Mouse (Mus musculus) ovary, postnatal 36 days (tissue): ENCODE data around the gene Usp24.
A peak's percentile ranks its signal among the peaks of the same experiment; 100 is the strongest.

Source experiments
- DNase-seq: peaks from one replicate; pipeline ENCODE4 v3.0.0; 2022; ENCODE audit warnings: low spot score, mixed read lengths

Usp24 gene

DNA sequence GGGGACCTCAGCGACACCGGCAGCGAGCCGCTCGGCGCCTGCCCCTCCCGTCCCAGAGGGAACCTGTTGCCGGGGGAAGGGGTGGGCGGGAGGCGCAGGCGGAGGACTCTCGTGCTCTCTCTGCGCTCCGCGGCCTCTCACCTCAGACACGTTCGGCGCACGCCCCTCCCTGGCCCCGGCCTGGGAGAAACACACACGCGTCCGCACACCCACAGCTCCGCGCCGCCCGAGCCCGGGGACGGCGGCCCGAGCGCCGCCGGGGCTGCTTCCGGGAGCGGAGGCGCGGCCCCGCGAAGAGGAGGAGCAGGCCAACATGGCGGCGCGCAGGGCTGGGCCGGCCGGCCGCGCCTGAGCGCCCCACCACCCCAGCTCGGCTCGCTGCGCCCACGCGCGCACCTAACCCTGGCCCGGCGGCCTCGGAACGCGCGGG, at the start of gene Usp24:
Gene Usp24, plus strand, starts transcription at position 293 of the 430 bp plus-strand sequence.
- DNase-seq = peak; percentile 80

DNA sequence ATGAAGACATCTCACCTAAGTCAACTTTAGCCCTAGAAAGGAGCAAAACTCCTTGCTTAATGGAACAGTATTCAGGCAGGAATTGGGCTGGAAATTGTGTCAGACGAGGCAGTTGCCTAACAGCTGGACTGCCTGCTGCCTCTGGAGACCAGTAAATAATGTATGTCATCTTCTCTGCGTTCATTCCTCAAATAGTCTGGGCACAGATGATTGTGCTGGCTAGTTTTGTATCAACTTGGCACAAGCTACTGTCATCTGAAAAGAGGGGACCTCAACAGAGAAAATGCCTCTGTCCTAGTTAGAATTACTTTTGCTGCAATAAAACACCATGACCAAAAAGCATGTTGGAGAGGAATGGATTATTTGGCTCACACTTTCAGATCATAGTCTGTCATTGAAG, 39.1 kb upstream of the Usp24 start:
- no peak for DNase-seq

DNA sequence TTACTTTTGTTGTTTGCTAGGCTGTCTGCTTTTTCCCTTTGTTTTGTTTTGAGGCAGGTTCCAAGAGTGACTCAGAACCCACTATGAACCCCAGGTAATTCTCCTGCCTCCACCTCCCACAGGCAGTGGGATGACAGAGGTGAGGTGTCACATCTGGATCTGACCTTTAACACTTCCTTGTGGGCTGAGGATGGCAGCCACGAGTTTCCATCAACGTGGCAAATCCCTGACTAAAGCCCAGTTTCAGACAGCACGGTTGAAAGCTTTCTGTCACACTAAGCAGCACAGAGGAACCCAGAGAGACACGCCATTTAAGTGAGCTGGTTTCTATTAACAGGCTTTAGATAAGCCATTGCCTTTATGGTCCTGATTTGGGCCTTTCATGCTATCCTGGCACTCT, 36.8 kb upstream of the Usp24 start:
- DNase-seq = no peak

DNA sequence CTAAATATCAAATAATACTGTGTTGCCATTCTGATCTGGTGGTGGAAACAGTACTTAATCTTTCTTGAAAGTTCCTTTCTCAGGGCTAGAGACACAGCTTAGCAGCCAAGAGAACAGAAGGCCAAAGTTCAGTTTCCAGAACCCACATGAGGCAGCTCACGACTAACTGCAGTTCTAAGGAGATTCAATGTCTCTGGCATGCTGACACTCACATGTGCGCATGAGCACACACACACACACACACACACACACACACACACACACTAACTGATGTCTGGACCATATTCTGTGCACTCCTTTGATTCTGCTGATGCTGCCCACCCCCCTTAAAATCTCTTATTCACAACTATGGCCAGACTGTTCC, 34.9 kb upstream of the Usp24 start:
- DNase-seq = no peak

DNA sequence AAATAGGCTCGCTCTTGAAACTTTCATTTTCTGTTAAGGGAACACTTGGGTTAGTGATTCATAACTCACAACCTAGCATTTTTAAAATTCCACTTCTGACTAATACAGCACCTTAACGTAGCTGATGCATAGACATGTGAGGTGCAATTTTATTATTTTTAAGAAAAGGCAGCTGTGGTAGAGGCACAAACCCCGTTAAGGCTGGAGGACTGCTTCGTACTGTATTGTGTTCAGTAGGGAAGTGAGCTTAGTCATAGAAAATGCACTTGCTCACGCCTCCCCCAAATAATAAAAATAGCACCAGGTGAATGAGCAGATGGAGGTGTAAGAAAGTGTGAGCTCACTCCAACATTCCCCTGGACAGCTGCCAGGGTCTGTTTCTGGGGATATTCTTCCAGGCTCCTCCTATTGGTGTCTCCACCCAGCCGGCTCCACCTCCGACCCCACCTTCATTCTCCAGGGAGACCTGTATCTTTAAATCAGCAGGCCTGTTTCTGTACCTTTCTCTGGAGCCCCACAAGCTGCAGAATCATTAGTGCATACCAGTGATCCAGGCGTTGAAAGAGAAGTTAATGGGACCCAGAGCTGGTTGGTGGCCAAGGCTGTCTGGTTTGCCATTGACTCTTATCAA, 34.4 kb upstream of the Usp24 start:
- peak; percentile 15 for DNase-seq

DNA sequence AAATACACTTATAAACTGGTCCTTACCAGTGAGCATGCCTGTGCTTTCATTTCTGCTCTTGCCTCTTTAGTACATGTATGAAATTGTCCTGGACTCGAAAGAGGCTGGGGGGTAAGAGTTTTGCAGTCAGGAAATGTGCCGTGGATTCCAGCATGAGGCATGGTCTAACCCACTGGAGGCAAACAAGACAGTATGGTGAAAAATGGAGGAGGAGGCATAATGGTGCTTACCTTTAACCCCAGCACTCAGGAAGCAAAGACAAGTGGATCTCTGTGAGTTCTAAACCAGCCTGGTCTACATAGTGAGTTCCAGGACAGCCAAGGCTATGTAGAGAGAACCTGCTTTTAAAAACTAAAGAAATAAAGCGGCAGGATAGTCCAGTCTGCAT, 33.9 kb upstream of the Usp24 start:
- DNase-seq = no peak

DNA sequence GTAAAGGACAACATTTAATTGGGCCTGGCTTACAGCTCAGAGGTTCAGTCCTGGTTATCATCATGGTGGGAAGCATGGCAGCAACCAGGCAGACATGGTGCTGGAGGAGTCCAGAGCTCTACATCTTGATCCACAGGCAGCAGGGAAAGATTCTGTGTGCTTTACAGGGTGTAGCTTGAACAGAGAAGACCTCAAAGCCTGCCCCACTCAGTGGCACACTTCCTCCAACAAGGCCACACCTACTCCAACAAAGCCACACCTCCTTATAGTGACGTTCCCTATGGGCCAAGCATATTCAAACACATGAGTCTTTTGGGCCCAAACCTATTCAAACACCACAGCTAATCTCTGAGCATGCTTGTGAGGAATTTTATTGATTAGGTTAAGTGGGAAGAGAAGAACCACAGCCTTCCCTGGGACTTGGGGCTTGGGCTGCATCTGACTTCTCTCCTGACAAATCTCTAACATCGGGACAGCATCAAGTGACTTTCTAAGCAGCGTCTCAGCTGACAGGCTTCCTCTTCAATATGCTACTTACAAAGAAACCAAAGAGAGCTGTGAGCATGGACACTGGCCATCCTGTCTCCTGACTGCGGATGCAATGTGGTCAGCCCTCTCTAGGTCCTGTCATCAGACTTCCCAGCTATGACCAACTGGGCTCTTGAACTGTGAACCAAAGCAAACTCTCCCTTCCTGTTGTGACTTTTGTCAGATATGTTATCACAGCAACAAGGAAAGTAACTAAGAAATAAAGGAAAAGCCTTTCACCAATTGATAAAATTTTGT, 28.9 kb upstream of the Usp24 start:
- no peak for DNase-seq

DNA sequence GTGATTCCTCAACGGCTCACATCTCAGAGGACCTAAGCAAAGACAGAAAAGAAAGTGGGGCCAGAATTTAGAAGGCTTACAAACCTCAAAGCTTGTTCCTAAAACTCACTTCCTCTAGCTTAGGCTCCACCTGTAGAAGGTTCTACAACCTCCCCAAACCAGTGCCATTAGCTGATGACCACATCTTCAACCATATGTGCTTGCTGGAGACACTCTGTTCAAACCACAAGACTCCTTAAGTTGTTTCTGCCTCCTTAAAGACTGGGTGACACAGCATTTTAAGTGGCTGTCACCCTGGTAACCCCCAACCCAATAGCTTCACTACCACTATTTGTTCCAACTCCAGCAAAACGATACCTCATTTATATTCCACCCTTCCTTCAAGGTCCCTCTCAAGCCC, 25.8 kb upstream of the Usp24 start:
- no peak for DNase-seq

DNA sequence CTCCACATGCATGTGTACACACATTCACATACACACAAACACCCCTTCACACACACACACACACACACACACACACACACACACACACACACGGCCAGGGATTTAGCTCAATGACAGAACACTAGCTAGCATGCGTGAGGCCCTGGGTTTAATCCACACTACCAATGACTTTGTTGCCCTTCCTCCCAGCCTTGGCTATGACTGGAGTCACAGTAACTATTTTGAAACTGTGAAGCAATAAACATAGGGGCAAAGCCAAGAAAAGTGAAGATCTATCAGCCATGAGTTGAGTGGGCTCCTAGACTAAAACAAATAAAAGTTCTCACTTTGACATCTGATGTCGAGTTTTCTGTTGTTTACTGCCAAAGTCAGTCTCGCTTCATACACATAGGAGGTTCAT, 23.2 kb upstream of the Usp24 start:
- DNase-seq = no peak

DNA sequence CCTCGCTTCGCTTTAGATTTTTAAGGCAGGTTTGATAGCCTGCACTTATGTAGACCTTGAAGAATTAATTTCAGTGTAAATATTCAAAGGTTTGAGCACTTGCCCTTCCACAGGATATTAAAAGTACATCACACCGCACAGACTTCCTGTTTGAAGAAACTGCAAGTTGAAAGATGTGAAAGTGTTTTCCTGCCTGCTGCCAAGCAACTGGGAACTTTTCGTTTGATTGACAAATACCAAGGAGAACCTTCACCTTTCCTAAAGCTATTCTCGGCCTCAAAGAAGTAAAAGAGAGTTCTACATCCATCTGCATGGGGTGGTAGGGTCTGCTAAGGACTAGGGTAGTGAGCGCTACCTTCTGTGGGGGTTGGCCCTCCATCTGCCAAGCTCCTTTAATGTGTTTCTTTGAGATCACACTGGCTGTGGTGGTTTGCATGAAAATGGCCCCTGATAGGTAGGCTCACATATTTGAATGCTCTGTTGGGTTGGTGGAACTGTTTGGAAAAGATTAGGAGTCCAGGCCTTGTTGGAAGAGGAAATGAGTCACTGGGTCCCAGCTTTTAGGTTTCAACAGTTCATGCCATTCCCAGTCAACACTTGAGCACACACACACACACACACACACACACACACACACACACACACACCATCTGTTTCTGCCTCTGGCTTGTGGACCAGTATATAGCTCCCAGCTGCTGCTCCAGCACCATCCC, 22.5 kb upstream of the Usp24 start:
- no peak for DNase-seq

DNA sequence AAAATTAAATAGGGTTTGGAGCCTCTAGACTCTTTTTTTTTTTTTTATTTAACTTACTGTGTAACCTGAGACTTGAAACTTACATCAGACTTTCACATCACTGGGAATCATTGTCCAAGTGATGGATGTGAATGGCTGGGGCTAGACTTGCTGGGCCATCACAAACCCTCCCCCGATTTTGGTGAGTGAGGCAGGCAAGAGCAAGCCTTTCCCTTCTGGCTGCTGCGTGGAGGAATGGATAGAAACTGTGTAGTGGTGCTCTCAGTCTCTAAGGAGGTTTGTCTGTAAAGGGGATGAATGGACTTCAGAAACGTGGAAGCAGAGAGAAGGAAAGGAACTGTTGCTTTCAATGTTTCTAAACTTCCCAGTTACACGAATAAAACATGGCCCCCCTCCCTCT, 20.3 kb upstream of the Usp24 start:
- no peak for DNase-seq

DNA sequence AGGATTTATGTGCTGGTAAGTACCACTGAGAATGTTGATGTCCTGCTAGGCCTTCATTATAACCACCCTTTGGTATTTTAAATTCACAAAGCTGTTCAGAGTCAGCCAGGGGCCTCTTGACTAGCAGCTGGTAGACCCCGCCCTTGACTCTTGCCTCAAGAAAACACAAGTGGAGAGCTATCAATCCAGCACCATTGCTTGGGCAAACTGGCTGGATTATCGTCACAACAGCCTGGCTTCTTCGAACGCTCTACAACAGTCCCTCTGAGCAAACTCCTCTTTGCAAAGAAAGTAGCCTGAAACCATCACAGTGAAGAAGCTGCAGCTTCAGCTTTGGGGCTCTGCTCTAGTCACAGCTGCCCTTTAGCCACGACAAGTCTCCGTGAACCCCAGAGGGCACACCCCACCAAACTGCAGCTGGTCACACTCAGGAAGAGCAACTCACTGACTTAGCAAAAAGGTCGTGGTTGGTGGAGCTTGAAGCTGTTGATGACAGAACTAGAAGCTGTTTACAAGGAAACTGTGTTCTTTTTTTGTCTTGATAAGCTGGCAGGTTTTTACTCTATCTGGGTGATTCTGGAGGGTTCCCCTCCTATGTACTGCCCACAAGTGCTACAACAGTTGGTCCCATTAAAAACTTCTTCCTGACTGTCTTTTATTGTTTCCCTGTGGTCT, 19.5 kb upstream of the Usp24 start:
- no peak for DNase-seq

DNA sequence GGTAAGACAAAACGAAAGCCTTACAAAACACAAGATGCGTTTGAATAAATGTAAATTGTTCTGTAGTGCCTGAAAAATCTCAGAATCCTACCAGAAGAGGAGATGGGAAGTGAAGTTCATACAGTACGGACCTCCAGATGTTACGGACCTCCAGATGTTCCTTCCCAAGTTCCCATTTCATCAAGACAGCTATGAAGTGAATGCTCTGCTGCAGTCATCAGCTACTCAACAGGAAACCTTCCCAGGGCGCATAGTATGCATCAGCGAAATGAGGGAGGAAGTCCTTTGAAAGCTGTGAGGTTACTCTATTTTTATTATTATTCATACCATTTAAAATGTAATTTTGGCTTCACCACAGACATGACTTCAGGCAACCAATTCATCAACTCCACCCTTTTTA, 14.7 kb upstream of the Usp24 start:
- no peak for DNase-seq

DNA sequence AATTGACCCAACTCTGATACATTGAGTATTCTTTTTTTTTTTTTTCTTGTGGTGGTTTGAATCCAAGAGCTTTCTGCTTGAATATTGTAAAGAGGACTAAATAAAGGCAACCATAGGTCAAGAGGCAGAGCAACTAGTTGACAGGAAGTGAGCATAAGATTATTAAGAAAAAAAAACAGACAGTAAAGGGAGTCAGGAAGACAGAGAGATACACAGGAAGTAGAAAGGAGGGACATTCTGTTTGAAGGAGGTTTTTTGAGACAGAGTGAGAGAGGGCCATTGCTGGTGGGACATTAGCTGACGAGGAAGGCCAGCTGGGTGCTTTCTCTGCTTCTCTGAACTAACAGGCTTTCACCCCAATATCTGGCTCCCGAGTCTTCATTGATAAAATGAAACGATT, 7.9 kb upstream of the Usp24 start:
- DNase-seq = no peak

DNA sequence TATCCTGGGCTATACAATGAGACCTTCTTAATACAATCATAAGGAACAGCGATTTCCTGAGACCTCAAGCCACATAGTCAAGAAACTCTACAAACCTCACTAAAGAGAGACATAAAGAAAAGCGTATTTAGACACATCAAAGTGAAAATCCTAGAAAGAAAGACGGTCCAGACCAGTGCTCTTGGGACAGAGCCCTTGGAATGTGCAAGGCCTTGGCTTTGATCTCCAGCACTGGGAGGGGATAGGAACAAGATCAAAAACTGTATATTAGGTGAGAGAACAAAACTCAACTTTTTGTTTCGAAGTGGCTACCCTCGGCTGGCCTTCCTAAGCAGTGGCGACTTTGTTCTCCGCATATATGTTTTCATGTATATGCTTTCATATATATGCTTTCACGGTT, 3.4 kb upstream of the Usp24 start:
- DNase-seq = no peak

DNA sequence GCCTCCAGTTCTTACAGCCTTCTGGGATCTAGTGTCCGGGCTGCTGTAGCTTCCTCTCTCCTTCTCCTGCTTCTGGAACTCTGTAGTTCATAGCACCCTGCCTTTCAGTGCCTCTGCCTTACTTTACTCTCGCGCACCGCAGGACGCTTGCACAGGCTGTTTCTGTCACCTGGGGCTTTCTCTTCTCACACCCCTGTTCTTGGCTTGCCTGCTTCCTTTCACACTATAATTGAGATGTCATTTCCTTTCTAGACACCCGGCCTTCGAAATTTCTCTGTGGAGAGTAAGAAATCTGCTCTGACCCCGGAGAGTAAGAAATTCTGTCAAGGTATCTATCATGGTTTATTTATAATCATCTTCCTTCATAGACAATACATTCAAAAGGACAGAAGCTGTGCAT, 2.9 kb upstream of the Usp24 start:
- DNase-seq = no peak

DNA sequence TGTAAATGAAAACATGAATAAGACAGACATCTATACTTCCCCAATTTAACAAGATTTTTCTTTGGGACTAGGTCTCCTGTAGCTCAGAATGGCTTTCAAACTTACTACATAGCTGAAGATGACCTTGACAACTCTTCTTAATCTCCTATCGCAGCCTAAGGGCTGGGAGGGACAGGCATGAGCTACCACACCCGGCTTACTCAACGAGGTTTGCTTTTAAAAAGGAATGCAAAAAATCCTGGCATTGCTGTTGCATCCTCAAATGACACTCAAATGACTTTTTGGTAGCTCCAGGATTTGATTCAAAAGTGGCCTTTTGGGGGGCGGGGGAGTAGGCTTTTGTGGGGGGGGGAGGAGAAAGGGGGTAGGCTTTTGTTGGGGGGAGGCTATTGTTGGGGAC, 2.1 kb upstream of the Usp24 start:
- DNase-seq = no peak

DNA sequence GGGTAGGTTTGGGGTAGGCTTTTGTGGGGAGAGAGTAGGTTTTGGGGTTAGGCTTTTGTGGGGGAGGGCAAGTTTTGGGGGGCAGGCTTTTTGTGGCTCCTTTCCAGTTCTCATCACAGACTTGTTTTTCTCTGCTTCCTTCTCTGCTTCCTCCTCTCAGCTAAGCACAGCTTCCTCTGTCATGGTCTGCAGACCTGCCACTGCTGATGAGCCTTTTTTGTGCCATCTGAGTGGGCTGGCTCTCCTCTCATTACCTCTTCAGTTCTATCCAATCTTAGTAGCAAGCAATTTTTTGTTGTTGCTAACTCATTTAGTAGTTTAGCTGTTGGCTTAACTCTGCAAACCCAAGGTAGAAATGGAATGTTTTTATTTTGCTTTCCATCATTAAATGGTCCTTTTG, 1.7 kb upstream of the Usp24 start:
- no peak for DNase-seq

DNA sequence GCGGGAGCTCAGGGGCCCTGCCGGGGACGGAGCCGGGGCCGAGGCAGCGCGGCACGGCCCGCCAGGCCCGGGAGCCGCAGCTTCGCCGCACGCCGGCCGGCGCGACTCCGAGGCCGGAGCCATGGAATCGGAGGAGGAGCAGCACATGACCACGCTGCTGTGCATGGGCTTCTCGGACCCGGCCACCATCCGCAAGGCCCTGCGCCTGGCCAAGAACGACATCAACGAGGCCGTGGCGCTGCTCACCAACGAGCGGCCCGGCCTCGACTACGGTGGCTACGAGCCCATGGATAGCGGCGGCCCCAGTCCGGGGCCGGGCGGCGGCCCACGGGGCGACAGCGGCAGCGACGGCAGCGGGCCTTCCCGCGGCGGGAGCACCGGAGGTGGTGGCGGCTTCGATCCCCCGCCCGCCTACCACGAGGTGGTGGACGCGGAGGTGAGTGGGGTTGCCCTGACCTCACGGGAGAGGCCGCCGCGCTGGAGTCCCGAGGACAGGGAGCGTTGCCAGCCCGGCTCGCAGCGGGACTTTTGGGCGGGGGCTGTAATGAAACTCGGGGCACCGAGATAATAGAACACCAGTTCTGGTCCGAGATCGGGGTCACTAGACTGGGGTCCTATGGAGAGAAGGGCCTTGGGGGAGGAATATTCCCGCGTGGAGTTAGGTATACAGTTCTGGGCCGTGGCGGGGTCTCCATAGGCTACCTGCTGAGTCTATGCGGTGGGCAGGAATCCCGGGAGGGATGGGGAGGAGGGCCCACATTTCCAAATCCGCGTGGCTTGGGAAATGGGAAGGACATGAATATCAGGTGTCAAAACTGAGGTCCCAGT, 552 bp downstream of the Usp24 start:
- peak; percentile 60 for DNase-seq

DNA sequence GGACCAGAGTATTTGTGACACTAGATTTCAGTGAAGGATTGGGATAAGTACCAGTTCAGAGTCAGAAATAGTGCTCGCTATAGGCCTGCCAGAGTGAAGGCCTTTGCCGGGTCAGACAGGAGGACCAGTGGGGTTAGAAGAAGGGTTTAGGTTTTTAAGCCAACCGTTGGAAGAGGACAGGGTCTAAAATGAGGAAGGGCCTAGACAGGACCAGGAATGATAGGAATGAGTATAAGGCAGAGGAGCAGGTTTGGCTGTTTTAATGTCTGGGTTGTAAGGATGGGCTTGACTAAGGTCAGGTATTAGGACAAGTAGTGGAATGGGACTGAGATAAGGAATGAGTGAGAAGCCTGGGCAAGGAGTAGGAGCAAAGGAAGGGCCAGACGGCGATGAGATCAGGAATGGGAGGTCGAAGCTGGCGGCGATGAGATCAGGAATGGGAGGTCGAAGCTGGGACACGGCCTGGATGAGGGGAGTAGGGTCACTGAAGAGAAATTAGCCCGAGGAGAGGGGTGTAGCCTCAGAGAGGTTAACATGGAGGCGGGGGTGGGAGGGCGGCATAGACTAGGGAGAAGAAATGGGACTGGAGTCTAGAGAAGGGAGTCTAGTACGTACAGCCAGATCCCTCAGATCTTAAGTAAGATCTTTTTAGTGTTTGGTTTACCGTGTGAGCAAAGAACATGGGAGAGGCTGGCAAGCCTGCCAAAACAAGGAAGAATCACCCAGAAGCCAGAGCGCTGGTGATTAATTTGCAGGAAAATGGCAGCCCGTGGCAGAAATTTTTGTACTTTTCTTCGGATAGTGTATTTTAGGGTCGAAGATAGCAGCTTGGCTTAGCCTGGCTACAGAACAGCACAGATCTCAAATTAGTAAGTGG, 1.4 kb downstream of the Usp24 start:
- no peak for DNase-seq

DNA sequence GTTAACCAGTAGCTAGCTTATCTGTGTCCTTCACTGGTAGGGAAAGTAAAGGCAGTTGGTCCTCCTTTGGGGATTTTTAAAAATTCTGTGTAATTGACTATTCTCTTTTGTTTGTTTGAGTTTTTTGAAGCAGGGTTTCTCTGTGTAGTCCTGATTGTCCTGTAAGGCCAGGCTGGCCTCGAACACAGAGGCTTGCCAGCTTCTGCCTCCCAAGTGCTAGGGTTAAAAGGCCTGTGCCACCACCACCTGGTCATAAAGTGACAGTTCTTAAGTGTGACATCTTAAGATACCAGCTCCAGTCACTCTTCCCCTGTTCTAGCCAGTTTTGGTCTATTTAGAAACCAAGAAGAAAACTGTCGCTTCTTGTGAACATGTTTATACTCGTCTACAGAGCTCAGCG, 2.2 kb downstream of the Usp24 start:
- no peak for DNase-seq
